Mouse (Mus musculus) cerebellum, adult 2 months (tissue): ENCODE measurements around the gene Tbx21.

Experiments
- CTCF ChIP-seq: fragments of 200-500 bp; IDR thresholded peaks from 2 replicates; pipeline ENCODE4 v1.5.1; 2011; ENCODE audit warnings: low read depth, mild to moderate bottlenecking, control low read depth, low read length, moderate library complexity, borderline replicate concordance; ENCODE audit not compliant: insufficient read depth
- POLR2A ChIP-seq: fragments of 200-500 bp; IDR thresholded peaks from 2 replicates; pipeline ENCODE4 v1.6.1; 2011; ENCODE audit warnings: low read length, control low read depth, borderline replicate concordance; ENCODE audit not compliant: insufficient read depth

DNA sequence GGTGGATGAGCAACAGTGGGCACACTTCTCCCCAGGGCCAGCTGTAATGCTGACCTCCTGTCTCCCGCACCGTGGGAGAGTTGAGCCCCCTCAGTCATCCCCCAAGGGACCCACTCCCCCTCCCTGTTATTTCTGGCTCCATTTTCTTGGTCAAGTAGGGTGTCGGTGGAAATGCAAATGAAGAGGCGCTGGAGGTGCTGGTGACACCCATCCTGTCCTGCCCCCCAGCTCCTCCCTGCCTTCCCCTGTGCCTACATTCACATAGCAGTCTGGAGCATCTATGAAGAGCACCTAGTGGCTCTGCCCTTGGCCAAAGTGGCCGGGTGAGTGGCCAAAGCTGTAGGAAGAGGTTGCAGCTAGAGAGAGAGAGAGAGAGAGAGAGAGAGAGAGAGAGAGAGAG lies 18.1 kb upstream of the Tbx21 start:
- TF ChIP-seq CTCF, result no peak
- no peak for TF ChIP-seq POLR2A
